Mouse (Mus musculus): ENCODE data around the gene Acr. TPM values are rescaled to one million over a fixed set of nuclear protein-coding genes. Genes with fewer than 3 reads are reported as not detected.

Gene Acr
- polyA plus RNA-seq, 1 experiment: not detected

- H3K4me1 ChIP-seq (ENCODE audit: control insufficient read depth, insufficient read depth, low read length): peaks cover 32% of the 10 kb centered on the region
- WGBS: 64% methylated on average over 10 of the region's 10 CpGs
- H3K27ac ChIP-seq (ENCODE audit: insufficient read depth, low read depth, low read length): no peak overlapping the region
- TF ChIP-seq CTCF (IDR thresholded peaks at IDR 0.05; ENCODE audit: insufficient read depth, low read depth, low read length) (no peak), POLR2A (IDR thresholded peaks at IDR 0.05; ENCODE audit: insufficient read depth, low read depth, low read length) (no peak)
- H3K4me3 ChIP-seq (ENCODE audit: insufficient read depth, low read depth, low read length): peak overlapping the region; percentile 93
These were observed 34.3 kb upstream of the Acr start for GRCm38 (mm10) chr15:89533843-89534207.

GRCm38 (mm10) chr15:89544171-89544570, 24.0 kb upstream of the Acr start:
- TF ChIP-seq CTCF (IDR thresholded peaks at IDR 0.05; ENCODE audit: insufficient read depth, low read depth, low read length) (no peak), POLR2A (IDR thresholded peaks at IDR 0.05; ENCODE audit: insufficient read depth, low read depth, low read length) (no peak)
- H3K4me1 ChIP-seq (ENCODE audit: control insufficient read depth, insufficient read depth, low read length): peaks cover 38% of the 10 kb centered on the region
- WGBS: 87% methylated on average over 7 of the region's 7 CpGs
- no peak overlapping the region for H3K4me3 ChIP-seq (ENCODE audit: insufficient read depth, low read depth, low read length)
- no peak overlapping the region for H3K27ac ChIP-seq (ENCODE audit: insufficient read depth, low read depth, low read length)

GRCm38 (mm10) chr15:89547321-89547720, 20.8 kb upstream of the Acr start:
- Histone ChIP-seq H3K4me1 (ENCODE audit: control insufficient read depth, insufficient read depth, low read length) (peaks cover 44% of the 10 kb centered on the region), H3K4me3 (ENCODE audit: insufficient read depth, low read depth, low read length) (no peak overlapping the region), H3K27ac (ENCODE audit: insufficient read depth, low read depth, low read length) (no peak overlapping the region)
- 64% methylated on average over 8 of the region's 8 CpGs for WGBS
- TF ChIP-seq POLR2A (IDR thresholded peaks at IDR 0.05; ENCODE audit: insufficient read depth, low read depth, low read length) (no peak), CTCF (IDR thresholded peaks at IDR 0.05; ENCODE audit: insufficient read depth, low read depth, low read length) (no peak)

- Histone ChIP-seq H3K4me1 (ENCODE audit: control insufficient read depth, insufficient read depth, low read length) (peaks cover 47% of the 10 kb centered on the region), H3K27ac (ENCODE audit: insufficient read depth, low read depth, low read length) (peak overlapping the region; percentile 46; the same call in 1 of the 2 replicates), H3K4me3 (ENCODE audit: insufficient read depth, low read depth, low read length) (peak overlapping the region; percentile 20)
- TF ChIP-seq CTCF (IDR thresholded peaks at IDR 0.05; ENCODE audit: insufficient read depth, low read depth, low read length): no peak
- no peak for TF ChIP-seq POLR2A (IDR thresholded peaks at IDR 0.05; ENCODE audit: insufficient read depth, low read depth, low read length)
- 44% methylated on average over 58 of the region's 58 CpGs for WGBS
These were observed 20.1 kb upstream of the Acr start for GRCm38 (mm10) chr15:89547824-89548601.

GRCm38 (mm10) chr15:89548837-89549236, 19.3 kb upstream of the Acr start:
- WGBS: 30% methylated on average over 11 of the region's 11 CpGs
- TF ChIP-seq POLR2A (IDR thresholded peaks at IDR 0.05; ENCODE audit: insufficient read depth, low read depth, low read length): no peak
- TF ChIP-seq CTCF (IDR thresholded peaks at IDR 0.05; ENCODE audit: insufficient read depth, low read depth, low read length): no peak
- peaks cover 43% of the 10 kb centered on the region for H3K4me1 ChIP-seq (ENCODE audit: control insufficient read depth, insufficient read depth, low read length)
- H3K27ac ChIP-seq (ENCODE audit: insufficient read depth, low read depth, low read length): peak overlapping the region; percentile 46; the same call in 1 of the 2 replicates
- H3K4me3 ChIP-seq (ENCODE audit: insufficient read depth, low read depth, low read length): peak overlapping the region; percentile 20

GRCm38 (mm10) chr15:89550506-89550905, 17.6 kb upstream of the Acr start:
- 83% methylated on average over 8 of the region's 8 CpGs for WGBS
- Histone ChIP-seq H3K4me1 (ENCODE audit: control insufficient read depth, insufficient read depth, low read length) (peaks cover 46% of the 10 kb centered on the region), H3K4me3 (ENCODE audit: insufficient read depth, low read depth, low read length) (no peak overlapping the region), H3K27ac (ENCODE audit: insufficient read depth, low read depth, low read length) (no peak overlapping the region)
- TF ChIP-seq CTCF (IDR thresholded peaks at IDR 0.05; ENCODE audit: insufficient read depth, low read depth, low read length) (no peak), POLR2A (IDR thresholded peaks at IDR 0.05; ENCODE audit: insufficient read depth, low read depth, low read length) (no peak)

GRCm38 (mm10) chr15:89551733-89552132, 16.4 kb upstream of the Acr start:
- 96% methylated on average over 1 of the region's 1 CpGs for WGBS
- Histone ChIP-seq H3K27ac (ENCODE audit: insufficient read depth, low read depth, low read length) (no peak overlapping the region), H3K4me1 (ENCODE audit: control insufficient read depth, insufficient read depth, low read length) (peaks cover 50% of the 10 kb centered on the region), H3K4me3 (ENCODE audit: insufficient read depth, low read depth, low read length) (no peak overlapping the region)
- TF ChIP-seq CTCF (IDR thresholded peaks at IDR 0.05; ENCODE audit: insufficient read depth, low read depth, low read length) (no peak), POLR2A (IDR thresholded peaks at IDR 0.05; ENCODE audit: insufficient read depth, low read depth, low read length) (no peak)

GRCm38 (mm10) chr15:89555591-89555990, 12.5 kb upstream of the Acr start:
- no peak for TF ChIP-seq POLR2A (IDR thresholded peaks at IDR 0.05; ENCODE audit: insufficient read depth, low read depth, low read length)
- no peak for TF ChIP-seq CTCF (IDR thresholded peaks at IDR 0.05; ENCODE audit: insufficient read depth, low read depth, low read length)
- no peak overlapping the region for H3K27ac ChIP-seq (ENCODE audit: insufficient read depth, low read depth, low read length)
- peaks cover 36% of the 10 kb centered on the region for H3K4me1 ChIP-seq (ENCODE audit: control insufficient read depth, insufficient read depth, low read length)
- H3K4me3 ChIP-seq (ENCODE audit: insufficient read depth, low read depth, low read length): no peak overlapping the region
- WGBS: 73% methylated on average over 6 of the region's 6 CpGs

GRCm38 (mm10) chr15:89556401-89557178, 11.5 kb upstream of the Acr start:
- H3K4me1 ChIP-seq (ENCODE audit: control insufficient read depth, insufficient read depth, low read length): peaks cover 36% of the 10 kb centered on the region
- H3K4me3 ChIP-seq (ENCODE audit: insufficient read depth, low read depth, low read length): no peak overlapping the region
- no peak for TF ChIP-seq POLR2A (IDR thresholded peaks at IDR 0.05; ENCODE audit: insufficient read depth, low read depth, low read length)
- TF ChIP-seq CTCF (IDR thresholded peaks at IDR 0.05; ENCODE audit: insufficient read depth, low read depth, low read length): no peak
- H3K27ac ChIP-seq (ENCODE audit: insufficient read depth, low read depth, low read length): no peak overlapping the region
- 61% methylated on average over 23 of the region's 23 CpGs for WGBS
